Mouse (Mus musculus) embryonic facial prominence, embryonic 12.5 days (tissue): Measurements from ENCODE around the gene Exd1. TPM values are rescaled to one million over a fixed set of nuclear protein-coding genes. Genes with fewer than 3 reads are reported as not detected.

Source experiments
- ATAC-seq: fragments of 200-750 bp; cut with Nextera tagmentation; 2 replicates; pipeline ENCODE4 v1.8.0; 2017; ENCODE audit not compliant: insufficient number of reproducible peaks, insufficient read depth, low FRiP score, low TSS enrichment
- H3K27ac ChIP-seq: fragments of 300-500 bp; sonication (generic); 2 replicates; pipeline ENCODE4 v1.5.1; 2016; ENCODE audit warnings: mild to moderate bottlenecking
- H3K27me3 ChIP-seq: fragments of 300-500 bp; sonication (generic); 2 replicates; pipeline ENCODE4 v1.6.1; 2016; ENCODE audit warnings: mild to moderate bottlenecking, moderate library complexity
- H3K36me3 ChIP-seq: fragments of 300-500 bp; sonication (generic); 2 replicates; pipeline ENCODE4 v1.6.1; 2016; ENCODE audit warnings: mild to moderate bottlenecking
- H3K4me1 ChIP-seq: fragments of 300-500 bp; sonication (generic); 2 replicates; pipeline ENCODE4 v1.6.1; 2016
- H3K4me2 ChIP-seq: fragments of 300-500 bp; sonication (generic); replicated peaks from 2 replicates; pipeline ENCODE4 v1.6.1; 2016; ENCODE audit warnings: mild to moderate bottlenecking, moderate library complexity
- H3K4me3 ChIP-seq: fragments of 300-500 bp; sonication (generic); 2 replicates; pipeline ENCODE4 v1.5.1; 2016; ENCODE audit warnings: mild to moderate bottlenecking
- H3K9ac ChIP-seq: fragments of 300-500 bp; sonication (generic); 2 replicates; pipeline ENCODE4 v1.6.1; 2016; ENCODE audit warnings: mild to moderate bottlenecking, moderate library complexity
- H3K9me3 ChIP-seq: fragments of 300-500 bp; sonication (generic); 2 replicates; pipeline ENCODE4 v1.6.1; 2016; ENCODE audit warnings: mild to moderate bottlenecking, moderate library complexity
- WGBS: fragments of 180-500 bp; shearing (Covaris S2); methylation state at CpG from one replicate; pipeline ENCODE4 v1.1.7; 2016; 5-methylcytosine and 5-hydroxymethylcytosine counted together
- polyA plus RNA-seq: library from polyadenylated mRNA; unstranded; fragments of >200 nt; fragmentation: Nextera tagmentation; extraction: Ambion mirVana; gene quantifications from 2 replicates; pipeline ENCODE4 v1.2.1, GENCODE M21; 2016

Gene Exd1
- polyA plus RNA-seq, 1 experiment from 2014 or later = 0.32 TPM

GRCm38 (mm10) chr2:119566182-119566855, 18.9 kb upstream of the Exd1 start:
- WGBS = 91% methylated on average over 7 of the region's 7 CpGs
- ATAC-seq = no peak

GRCm38 (mm10) chr2:119565284-119565683, 17.9 kb upstream of the Exd1 start:
- no peak overlapping the region for H3K4me3 ChIP-seq
- WGBS = 93% methylated on average over 4 of the region's 4 CpGs
- H3K4me1 ChIP-seq = no peaks in the 10 kb centered on the region
- 0 out of 2 replicates have a peak, but pooled peaks cover 4% of the 10 kb centered on the region for H3K36me3 ChIP-seq
- no peak overlapping the region for H3K4me2 ChIP-seq
- no peak overlapping the region for H3K27ac ChIP-seq
- H3K9ac ChIP-seq = no peak overlapping the region
- H3K9me3 ChIP-seq = no peaks in the 10 kb centered on the region
- no peak for ATAC-seq
- H3K27me3 ChIP-seq = no peaks in the 10 kb centered on the region

More at GRCm38 (mm10) chr2:119566182-119566855, 18.9 kb upstream of the Exd1 start:
- Histone ChIP-seq H3K9me3 (no peaks in the 10 kb centered on the region), H3K27me3 (no peaks in the 10 kb centered on the region), H3K27ac (no peak overlapping the region), H3K4me2 (no peak overlapping the region), H3K36me3 (0 out of 2 replicates have a peak, but pooled peaks cover 4% of the 10 kb centered on the region), H3K9ac (no peak overlapping the region), H3K4me1 (no peaks in the 10 kb centered on the region), H3K4me3 (no peak overlapping the region)

- no peak for ATAC-seq
- Histone ChIP-seq H3K9ac (no peak overlapping the region), H3K4me2 (no peak overlapping the region), H3K27me3 (no peaks in the 10 kb centered on the region), H3K4me1 (no peaks in the 10 kb centered on the region), H3K36me3 (0 out of 2 replicates have a peak, but pooled peaks cover 4% of the 10 kb centered on the region), H3K9me3 (no peaks in the 10 kb centered on the region), H3K4me3 (no peak overlapping the region), H3K27ac (no peak overlapping the region)
- 85% methylated on average over 3 of the region's 3 CpGs for WGBS
Observed at GRCm38 (mm10) chr2:119561794-119562193, 14.4 kb upstream of the Exd1 start.

GRCm38 (mm10) chr2:119558737-119559340, 11.4 kb upstream of the Exd1 start:
- Histone ChIP-seq H3K27me3 (no peaks in the 10 kb centered on the region), H3K4me3 (no peak overlapping the region), H3K4me2 (no peak overlapping the region), H3K36me3 (no peaks in the 10 kb centered on the region), H3K27ac (no peak overlapping the region), H3K4me1 (no peaks in the 10 kb centered on the region), H3K9ac (no peak overlapping the region), H3K9me3 (no peaks in the 10 kb centered on the region)
- 72% methylated on average over 7 of the region's 7 CpGs for WGBS
- ATAC-seq = no peak

GRCm38 (mm10) chr2:119558039-119558438, 10.6 kb upstream of the Exd1 start:
- WGBS = 85% methylated on average over 3 of the region's 3 CpGs
- H3K4me2 ChIP-seq = no peak overlapping the region
- no peak for ATAC-seq
- H3K9me3 ChIP-seq = no peaks in the 10 kb centered on the region
- no peaks in the 10 kb centered on the region for H3K27me3 ChIP-seq
- H3K27ac ChIP-seq = no peak overlapping the region
- no peak overlapping the region for H3K9ac ChIP-seq
- no peaks in the 10 kb centered on the region for H3K4me1 ChIP-seq
- no peaks in the 10 kb centered on the region for H3K36me3 ChIP-seq
- no peak overlapping the region for H3K4me3 ChIP-seq

- H3K27me3 ChIP-seq = no peaks in the 10 kb centered on the region
- H3K4me2 ChIP-seq = no peak overlapping the region
Observed at GRCm38 (mm10) chr2:119549678-119550077, 2.3 kb upstream of the Exd1 start.

GRCm38 (mm10) chr2:119548691-119549090, 1.3 kb upstream of the Exd1 start:
- Histone ChIP-seq H3K27ac (no peak overlapping the region), H3K9ac (0 out of 2 replicates have a peak overlapping the region, but pooled peaks have one; percentile 81), H3K27me3 (no peaks in the 10 kb centered on the region), H3K4me3 (peak overlapping the region; percentile 92), H3K4me2 (peak overlapping the region; percentile 73), H3K36me3 (no peaks in the 10 kb centered on the region), H3K9me3 (no peaks in the 10 kb centered on the region), H3K4me1 (peaks cover 14% of the 10 kb centered on the region)
- WGBS = 70% methylated on average over 5 of the region's 5 CpGs
- no peak for ATAC-seq

More at GRCm38 (mm10) chr2:119549678-119550077, 2.3 kb upstream of the Exd1 start:
- WGBS = 83% methylated on average over 2 of the region's 2 CpGs
- no peak for ATAC-seq
- H3K9ac ChIP-seq = no peak overlapping the region
- peaks cover 14% of the 10 kb centered on the region for H3K4me1 ChIP-seq
- H3K27ac ChIP-seq = no peak overlapping the region
- H3K36me3 ChIP-seq = no peaks in the 10 kb centered on the region
- H3K4me3 ChIP-seq = no peak overlapping the region
- no peaks in the 10 kb centered on the region for H3K9me3 ChIP-seq

GRCm38 (mm10) chr2:119548371-119548660, 889 bp upstream of the Exd1 start:
- WGBS = 7% methylated on average over 3 of the region's 3 CpGs
- no peak overlapping the region for H3K27ac ChIP-seq
- peak overlapping the region; percentile 81 for H3K9ac ChIP-seq
- ATAC-seq = no peak
- H3K27me3 ChIP-seq = no peaks in the 10 kb centered on the region
- H3K4me3 ChIP-seq = peak overlapping the region; percentile 92
- no peaks in the 10 kb centered on the region for H3K36me3 ChIP-seq
- H3K9me3 ChIP-seq = no peaks in the 10 kb centered on the region
- H3K4me1 ChIP-seq = peaks cover 14% of the 10 kb centered on the region
- peak overlapping the region; percentile 73 for H3K4me2 ChIP-seq

- Histone ChIP-seq H3K4me2 (peak overlapping the region; percentile 73), H3K27me3 (no peaks in the 10 kb centered on the region), H3K27ac (peak overlapping the region; percentile 70), H3K4me1 (peaks cover 14% of the 10 kb centered on the region), H3K4me3 (peak overlapping the region; percentile 92), H3K9me3 (no peaks in the 10 kb centered on the region), H3K36me3 (no peaks in the 10 kb centered on the region), H3K9ac (peak overlapping the region; percentile 81; the same call in 1 of the 2 replicates)
- WGBS = under 1% methylated on average over 30 of the region's 30 CpGs
- peak; percentile 67 for ATAC-seq
Observed at GRCm38 (mm10) chr2:119546848-119547521, 442 bp downstream of the Exd1 start.

GRCm38 (mm10) chr2:119543656-119544055, 3.8 kb downstream of the Exd1 start:
- no peak overlapping the region for H3K27ac ChIP-seq
- no peak overlapping the region for H3K4me2 ChIP-seq
- ATAC-seq = no peak
- no peaks in the 10 kb centered on the region for H3K36me3 ChIP-seq
- H3K4me3 ChIP-seq = no peak overlapping the region
- H3K27me3 ChIP-seq = no peaks in the 10 kb centered on the region
- H3K9ac ChIP-seq = no peak overlapping the region
- 74% methylated on average over 2 of the region's 2 CpGs for WGBS
- H3K9me3 ChIP-seq = no peaks in the 10 kb centered on the region
- H3K4me1 ChIP-seq = peaks cover 9% of the 10 kb centered on the region

GRCm38 (mm10) chr2:119542106-119542505, 5.3 kb downstream of the Exd1 start:
- Histone ChIP-seq H3K4me2 (no peak overlapping the region), H3K9ac (no peak overlapping the region), H3K27ac (no peak overlapping the region), H3K9me3 (no peaks in the 10 kb centered on the region), H3K4me3 (no peak overlapping the region), H3K4me1 (0 out of 2 replicates have a peak, but pooled peaks cover 2% of the 10 kb centered on the region), H3K36me3 (no peaks in the 10 kb centered on the region), H3K27me3 (no peaks in the 10 kb centered on the region)
- ATAC-seq = no peak
- 13% methylated on average over 1 of the region's 1 CpGs for WGBS

- H3K4me1 ChIP-seq = no peaks in the 10 kb centered on the region
- no peak for ATAC-seq
- H3K4me3 ChIP-seq = no peak overlapping the region
- H3K9me3 ChIP-seq = no peaks in the 10 kb centered on the region
- no peaks in the 10 kb centered on the region for H3K36me3 ChIP-seq
- H3K4me2 ChIP-seq = no peak overlapping the region
- no peak overlapping the region for H3K27ac ChIP-seq
- H3K27me3 ChIP-seq = no peaks in the 10 kb centered on the region
- no peak overlapping the region for H3K9ac ChIP-seq
- 82% methylated on average over 9 of the region's 9 CpGs for WGBS
Observed at GRCm38 (mm10) chr2:119538802-119539201, 8.6 kb downstream of the Exd1 start.
